Mouse (Mus musculus) common myeloid progenitor, adult 5-6 weeks (primary cell): ENCODE data around the gene Sema4c. TPM values are rescaled to one million over a fixed set of nuclear protein-coding genes. Genes with fewer than 3 reads are reported as not detected.
A peak's percentile ranks its signal among the peaks of the same experiment; 100 is the strongest.

Source experiments
- ATAC-seq: replicated peaks from 2 replicates; pipeline ENCODE4 v1.8.0; 2016; ENCODE audit warnings: low read depth, mild to moderate bottlenecking, moderate TSS enrichment, inconsistent platforms; ENCODE audit not compliant: poor library complexity, severe bottlenecking
- total RNA-seq: library from RNA; stranded (forward); fragments of 200-1000, 187-1606 nt; gene quantifications from 2 replicates; pipeline ENCODE4 v1.2.3, GENCODE M21; 2017

The Sema4c gene
- total RNA-seq, 1 experiment from 2014 or later, result 2.6 TPM

- no peak for ATAC-seq
Observed at GRCm38 (mm10) chr1:36513718-36514117, 44.4 kb downstream of the Sema4c start.

GRCm38 (mm10) chr1:36513310-36513709, 44.8 kb downstream of the Sema4c start:
- no peak for ATAC-seq

GRCm38 (mm10) chr1:36512966-36513280, 45.2 kb downstream of the Sema4c start:
- ATAC-seq, result no peak

- ATAC-seq, result no peak
Observed at GRCm38 (mm10) chr1:36512089-36512965, 45.8 kb downstream of the Sema4c start.

GRCm38 (mm10) chr1:36511289-36512021, 46.7 kb downstream of the Sema4c start, which contains the start of gene Cnnm3:
Cnnm3 (plus strand) TSS chr1:36511867.
- peak; percentile 94 for ATAC-seq

- peak; percentile 20; the same call in 1 of the 2 replicates for ATAC-seq
Observed at GRCm38 (mm10) chr1:36508238-36508637, 49.9 kb downstream of the Sema4c start.

GRCm38 (mm10) chr1:36501261-36501660, 56.9 kb downstream of the Sema4c start:
- ATAC-seq, result peak; percentile 82

Other genes starting within 250 kb of the Sema4c start
- 25.7 and 47.6 TPM in 2 replicates for gene Kansl3, start 189.2 kb downstream of the Sema4c start, total RNA-seq
- not detected in 2 replicates for gene Fer1l5, start 186.1 kb downstream of the Sema4c start, total RNA-seq
- 6.2 and 7.3 TPM in 2 replicates for gene Lman2l, start 113.1 kb downstream of the Sema4c start, total RNA-seq
- 6.5 and 6.6 TPM in 2 replicates for gene Cnnm4, start 86.7 kb downstream of the Sema4c start, total RNA-seq
- 5.5 and 15.5 TPM in 2 replicates for gene Cnnm3, start 46.5 kb downstream of the Sema4c start, total RNA-seq
- 4.9 and 9.1 TPM in 2 replicates for gene Ankrd23, start 21.5 kb downstream of the Sema4c start, total RNA-seq
- gene Gm42417, start 18.9 kb downstream of the Sema4c start, total RNA-seq, result not detected in 2 replicates
- 1.1 and 9.0 TPM in 2 replicates for gene Ankrd39, start 10.9 kb downstream of the Sema4c start, total RNA-seq
- gene Fam178b, start 124.8 kb upstream of the Sema4c start, total RNA-seq, result 0.87 TPM in 1 of 2 replicates, not detected in the other
- gene Cox5b, start 133.1 kb upstream of the Sema4c start, total RNA-seq, result 326 and 756 TPM in 2 replicates
- gene 4933424G06Rik, start 151.8 kb upstream of the Sema4c start, total RNA-seq, result not detected in 2 replicates
- 40.1 and 42.2 TPM in 2 replicates for gene Actr1b, start 156.1 kb upstream of the Sema4c start, total RNA-seq
- 1.0 TPM in 1 of 2 replicates, not detected in the other for gene Zap70, start 203.4 kb upstream of the Sema4c start, total RNA-seq